19 mouse cellular contexts compared by ENCODE assay signal in the genomic region with DNA sequence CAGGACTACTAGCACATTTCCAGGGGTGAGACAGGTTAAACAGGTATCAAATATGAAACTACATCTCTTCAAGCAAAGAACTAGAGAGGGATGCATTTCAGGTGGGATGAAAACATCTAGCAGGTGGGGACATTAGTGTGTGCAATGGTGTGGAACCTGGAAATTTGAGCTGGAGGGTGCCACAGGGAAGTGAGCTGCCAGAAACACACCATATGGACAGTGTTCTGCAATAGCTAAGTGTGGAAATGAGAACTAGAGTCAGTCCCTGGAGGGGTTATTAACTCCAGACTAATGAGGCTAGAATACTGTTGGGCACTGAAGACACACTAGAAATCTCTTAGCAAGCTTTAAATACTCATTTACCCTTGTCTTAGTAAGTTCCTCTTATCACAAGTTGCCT.
DNase-seq lines count a peak whose midpoint lies in the region; ATAC-seq and TF ChIP-seq lines count a peak whose summit lies in the region.
"Had no signal": no experiment of that assay in that cellular context is flagged by ENCODE, and none has a peak within 500 bp of the region (broad histone marks: within the 10 kb centered on the region; RNA-seq: fewer than 3 reads in every experiment).

No protein-coding gene starts in this region.

- no peaks in the 10 kb centered on the region for H3K9me3 ChIP-seq in embryonic facial prominence, embryonic 13.5 days
- no peaks in the 10 kb centered on the region for H3K9me3 ChIP-seq in embryonic facial prominence, embryonic 10.5 days
- no peaks in the 10 kb centered on the region for H3K9me3 ChIP-seq in kidney, embryonic 16.5 days (ENCODE audit: low read length)
- no peaks in the 10 kb centered on the region for H3K9me3 ChIP-seq in embryonic facial prominence, embryonic 15.5 days (replicated peaks)
- H3K9me3 ChIP-seq: forebrain, embryonic 13.5 days; neural tube, embryonic 12.5 days had no signal

- DNase-seq in embryonic facial prominence, embryonic 10.5 days (ENCODE audit: low spot score): no peak
- no peak for DNase-seq in kidney, postnatal 25 days
- peak; percentile 65 to 90 for DNase-seq in cerebellum, adult 2 months
- no peak for DNase-seq in layer of hippocampus, adult 8-10 months (ENCODE audit: low spot score in 2 of 2)
- DNase-seq: adrenal gland, postnatal 25 days; heart, adult 2 months; kidney, postnatal 36 days; layer of hippocampus, postnatal 36 days; left cerebral cortex, postnatal 4 days; lung, postnatal 10 days had no signal

- no peaks in the 10 kb centered on the region for H3K27me3 ChIP-seq in embryonic facial prominence, embryonic 13.5 days
- H3K27me3 ChIP-seq in embryonic facial prominence, embryonic 10.5 days (replicated peaks; ENCODE audit: low read depth, poor library complexity, severe bottlenecking): no peaks in the 10 kb centered on the region
- H3K27me3 ChIP-seq in kidney, embryonic 16.5 days (ENCODE audit: insufficient read depth, low read length): no peaks in the 10 kb centered on the region
- no peaks in the 10 kb centered on the region for H3K27me3 ChIP-seq in cerebellum, adult 2 months (ENCODE audit: control insufficient read depth, insufficient read depth, low read length)
- H3K27me3 ChIP-seq in embryonic facial prominence, embryonic 15.5 days: no peaks in the 10 kb centered on the region
- H3K27me3 ChIP-seq: CH12.LX; forebrain, embryonic 13.5 days; neural tube, embryonic 12.5 days had no signal

- no peak for TF ChIP-seq CTCF in cerebellum, adult 2 months (IDR thresholded peaks at IDR 0.05; ENCODE audit: borderline replicate concordance, insufficient read depth, low read depth, low read length)

- no peak overlapping the region for H3K9ac ChIP-seq in embryonic facial prominence, embryonic 13.5 days
- H3K9ac ChIP-seq in kidney, embryonic 16.5 days (replicated peaks; ENCODE audit: low read length): no peak overlapping the region
- H3K9ac ChIP-seq in embryonic facial prominence, embryonic 15.5 days: no peak overlapping the region
- H3K9ac ChIP-seq: forebrain, embryonic 13.5 days; liver, embryonic 14.5 days; neural tube, embryonic 12.5 days had no signal

- no peaks in the 10 kb centered on the region for H3K4me1 ChIP-seq in embryonic facial prominence, embryonic 13.5 days
- no peaks in the 10 kb centered on the region for H3K4me1 ChIP-seq in embryonic facial prominence, embryonic 10.5 days
- no peaks in the 10 kb centered on the region for H3K4me1 ChIP-seq in kidney, embryonic 16.5 days (ENCODE audit: insufficient read depth, low read length)
- H3K4me1 ChIP-seq in cerebellum, adult 2 months (ENCODE audit: control insufficient read depth, insufficient read depth, low read length): peaks cover 14% of the 10 kb centered on the region; the same call in 1 of the 2 replicates
- H3K4me1 ChIP-seq in embryonic facial prominence, embryonic 15.5 days: no peaks in the 10 kb centered on the region
- H3K4me1 ChIP-seq: forebrain, embryonic 13.5 days; neural tube, embryonic 12.5 days had no signal

- no peak overlapping the region for H3K4me2 ChIP-seq in embryonic facial prominence, embryonic 13.5 days
- H3K4me2 ChIP-seq in kidney, embryonic 16.5 days (replicated peaks; ENCODE audit: low read depth, low read length): no peak overlapping the region
- H3K4me2 ChIP-seq in embryonic facial prominence, embryonic 15.5 days (replicated peaks): no peak overlapping the region
- H3K4me2 ChIP-seq: forebrain, embryonic 13.5 days; midbrain, embryonic 11.5 days; neural tube, embryonic 12.5 days had no signal

- TF ChIP-seq POLR2A in cerebellum, adult 2 months (IDR thresholded peaks at IDR 0.05; ENCODE audit: borderline replicate concordance, insufficient read depth, low read length): no peak

- no peaks in the 10 kb centered on the region for H3K36me3 ChIP-seq in embryonic facial prominence, embryonic 13.5 days
- H3K36me3 ChIP-seq in embryonic facial prominence, embryonic 10.5 days (replicated peaks): no peaks in the 10 kb centered on the region
- no peaks in the 10 kb centered on the region for H3K36me3 ChIP-seq in kidney, embryonic 16.5 days (ENCODE audit: insufficient read depth, low read length)
- no peaks in the 10 kb centered on the region for H3K36me3 ChIP-seq in embryonic facial prominence, embryonic 15.5 days
- H3K36me3 ChIP-seq: neural tube, embryonic 12.5 days had no signal

- H3K4me3 ChIP-seq in embryonic facial prominence, embryonic 13.5 days: no peak overlapping the region
- no peak overlapping the region for H3K4me3 ChIP-seq in embryonic facial prominence, embryonic 10.5 days
- H3K4me3 ChIP-seq in kidney, embryonic 16.5 days (ENCODE audit: low read length): no peak overlapping the region
- no peak overlapping the region for H3K4me3 ChIP-seq in cerebellum, adult 2 months (replicated peaks; ENCODE audit: insufficient read depth, low read depth, low read length)
- H3K4me3 ChIP-seq in embryonic facial prominence, embryonic 15.5 days (replicated peaks): no peak overlapping the region
- H3K4me3 ChIP-seq: forebrain, embryonic 13.5 days; heart, adult 2 months; neural tube, embryonic 12.5 days had no signal

- no peak overlapping the region for H3K27ac ChIP-seq in embryonic facial prominence, embryonic 13.5 days
- H3K27ac ChIP-seq in embryonic facial prominence, embryonic 10.5 days (replicated peaks): no peak overlapping the region
- no peak overlapping the region for H3K27ac ChIP-seq in kidney, embryonic 16.5 days (ENCODE audit: low read length)
- no peak overlapping the region; the same call in 1 of the 2 replicates for H3K27ac ChIP-seq in cerebellum, adult 2 months (ENCODE audit: insufficient read depth, low read length)
- H3K27ac ChIP-seq in embryonic facial prominence, embryonic 15.5 days (replicated peaks): no peak overlapping the region
- H3K27ac ChIP-seq: forebrain, embryonic 13.5 days; heart, adult 2 months; liver, embryonic 14.5 days; neural tube, embryonic 12.5 days had no signal

- ATAC-seq in embryonic facial prominence, embryonic 13.5 days (ENCODE audit: insufficient number of reproducible peaks, insufficient read depth, low FRiP score, low TSS enrichment, low read depth): 0 out of 2 replicates have a peak, but pooled peaks have one; percentile 52
- ATAC-seq in kidney, embryonic 16.5 days (ENCODE audit: low FRiP score, low TSS enrichment): peak; percentile 70; the same call in 1 of the 2 replicates
- ATAC-seq in embryonic facial prominence, embryonic 15.5 days (ENCODE audit: insufficient number of reproducible peaks, low FRiP score, low TSS enrichment, low read depth): peak; percentile 65
- no peak for ATAC-seq in megakaryocyte, adult 5-6 weeks (ENCODE audit: poor library complexity, severe bottlenecking)
- ATAC-seq: forebrain, embryonic 13.5 days had no signal

Comparison
In these comparisons a context has a peak if more than half of its experiments do, and no peak if none do; other contexts are left out.
1. DNase-seq: peak in cerebellum, adult 2 months (2 of 2); none in embryonic facial prominence, embryonic 10.5 days (single experiment), kidney, postnatal 25 days (0 of 2) and layer of hippocampus, adult 8-10 months (0 of 2).